Mouse (Mus musculus): ENCODE results near the gene Nrip3. TPM values are rescaled to one million over a fixed set of nuclear protein-coding genes. Genes with fewer than 3 reads are reported as not detected.
A peak's percentile ranks its signal among the peaks of the same experiment; 100 is the strongest.

Gene Nrip3
- polyA plus RNA-seq (2012), result 0.05 and 0.48 TPM in 2 replicates

- Histone ChIP-seq H3K9me3 (ENCODE audit: control insufficient read depth, low read length) (peaks cover 4% of the 10 kb centered on the region), H3K4me3 (replicated peaks) (peak within 1 kb of the TSS; percentile 67), H3K36me3 (ENCODE audit: control insufficient read depth) (no peaks in the 10 kb centered on the region), H3K27me3 (ENCODE audit: control insufficient read depth) (peaks cover 76% of the 10 kb centered on the region), H3K4me1 (ENCODE audit: control insufficient read depth) (peaks cover 20% of the 10 kb centered on the region)
- TF ChIP-seq TAL1 (IDR thresholded peaks at IDR 0.05; ENCODE audit: low read length) (no peak), GATA1 (IDR thresholded peaks at IDR 0.05; ENCODE audit: low read length) (no peak)
Measured at GRCm38 (mm10) chr7:109781470-109782203, at the start of gene Nrip3. TSS of gene Nrip3 (minus strand) at chr7:109782025.

- Histone ChIP-seq H3K36me3 (ENCODE audit: control insufficient read depth) (no peaks in the 10 kb centered on the region), H3K9me3 (ENCODE audit: control insufficient read depth, low read length) (no peaks in the 10 kb centered on the region), H3K4me3 (replicated peaks) (no peak overlapping the region), H3K4me1 (ENCODE audit: control insufficient read depth) (no peaks in the 10 kb centered on the region), H3K27me3 (ENCODE audit: control insufficient read depth) (peaks cover 3% of the 10 kb centered on the region)
- TF ChIP-seq GATA1 (IDR thresholded peaks at IDR 0.05; ENCODE audit: low read length), result no peak
- no peak for TF ChIP-seq TAL1 (IDR thresholded peaks at IDR 0.05; ENCODE audit: low read length)
Measured at GRCm38 (mm10) chr7:109831376-109831775, 49.6 kb upstream of the Nrip3 start.

GRCm38 (mm10) chr7:109826911-109827310, 45.1 kb upstream of the Nrip3 start:
- H3K4me3 ChIP-seq (replicated peaks), result no peak overlapping the region
- no peaks in the 10 kb centered on the region for H3K4me1 ChIP-seq (ENCODE audit: control insufficient read depth)
- TF ChIP-seq TAL1 (IDR thresholded peaks at IDR 0.05; ENCODE audit: low read length) (no peak), GATA1 (IDR thresholded peaks at IDR 0.05; ENCODE audit: low read length) (no peak)
- no peaks in the 10 kb centered on the region for H3K9me3 ChIP-seq (ENCODE audit: control insufficient read depth, low read length)
- H3K27me3 ChIP-seq (ENCODE audit: control insufficient read depth), result no peaks in the 10 kb centered on the region
- no peaks in the 10 kb centered on the region for H3K36me3 ChIP-seq (ENCODE audit: control insufficient read depth)

DNA sequence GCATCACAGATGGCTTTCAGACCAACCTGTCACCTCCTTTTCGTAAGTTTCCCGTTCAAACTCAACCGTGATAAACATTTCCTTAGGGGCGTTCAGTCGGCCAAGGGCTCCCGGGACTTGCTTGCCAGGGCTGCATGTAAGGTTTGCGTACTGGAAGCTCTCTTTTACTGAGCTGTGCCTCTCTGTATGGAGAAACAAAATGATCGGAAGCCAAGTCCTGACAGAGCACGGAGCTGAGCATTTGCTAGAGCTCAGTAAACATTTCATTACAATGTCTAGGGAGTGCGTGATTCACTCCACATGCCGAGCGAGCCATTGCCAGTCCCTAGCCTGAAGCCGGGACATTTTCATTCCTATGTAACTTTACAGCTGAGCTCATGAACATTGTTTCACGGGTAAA, 43.5 kb upstream of the Nrip3 start:
- Histone ChIP-seq H3K4me3 (replicated peaks) (no peak overlapping the region), H3K27me3 (ENCODE audit: control insufficient read depth) (no peaks in the 10 kb centered on the region), H3K9me3 (ENCODE audit: control insufficient read depth, low read length) (no peaks in the 10 kb centered on the region), H3K36me3 (ENCODE audit: control insufficient read depth) (no peaks in the 10 kb centered on the region), H3K4me1 (ENCODE audit: control insufficient read depth) (no peaks in the 10 kb centered on the region)
- TF ChIP-seq TAL1 (IDR thresholded peaks at IDR 0.05; ENCODE audit: low read length) (no peak), GATA1 (IDR thresholded peaks at IDR 0.05; ENCODE audit: low read length) (no peak)

DNA sequence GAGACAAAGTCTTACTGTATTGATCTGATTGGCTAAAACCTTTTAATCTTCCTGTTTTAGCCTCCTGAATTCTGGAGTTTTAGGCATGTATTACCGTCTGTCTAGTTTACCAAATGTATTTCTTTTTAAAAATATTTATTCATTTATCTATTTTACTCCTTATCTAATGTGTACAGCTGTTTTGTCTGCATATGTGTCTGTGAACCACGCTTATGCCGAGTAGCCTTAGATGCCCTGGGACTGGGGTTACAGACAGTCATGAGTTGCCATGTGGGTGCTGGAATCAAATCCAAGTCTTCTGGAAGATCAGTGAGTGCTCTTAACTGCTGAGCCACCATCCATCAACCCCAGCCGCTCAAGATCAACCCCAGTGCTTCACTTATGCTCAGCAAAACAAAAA, 36.8 kb upstream of the Nrip3 start:
- H3K4me3 ChIP-seq (replicated peaks), result no peak overlapping the region
- peaks cover 22% of the 10 kb centered on the region for H3K4me1 ChIP-seq (ENCODE audit: control insufficient read depth)
- H3K9me3 ChIP-seq (ENCODE audit: control insufficient read depth, low read length), result no peaks in the 10 kb centered on the region
- TF ChIP-seq TAL1 (IDR thresholded peaks at IDR 0.05; ENCODE audit: low read length) (no peak), GATA1 (IDR thresholded peaks at IDR 0.05; ENCODE audit: low read length) (no peak)
- no peaks in the 10 kb centered on the region for H3K36me3 ChIP-seq (ENCODE audit: control insufficient read depth)
- H3K27me3 ChIP-seq (ENCODE audit: control insufficient read depth), result no peaks in the 10 kb centered on the region

DNA sequence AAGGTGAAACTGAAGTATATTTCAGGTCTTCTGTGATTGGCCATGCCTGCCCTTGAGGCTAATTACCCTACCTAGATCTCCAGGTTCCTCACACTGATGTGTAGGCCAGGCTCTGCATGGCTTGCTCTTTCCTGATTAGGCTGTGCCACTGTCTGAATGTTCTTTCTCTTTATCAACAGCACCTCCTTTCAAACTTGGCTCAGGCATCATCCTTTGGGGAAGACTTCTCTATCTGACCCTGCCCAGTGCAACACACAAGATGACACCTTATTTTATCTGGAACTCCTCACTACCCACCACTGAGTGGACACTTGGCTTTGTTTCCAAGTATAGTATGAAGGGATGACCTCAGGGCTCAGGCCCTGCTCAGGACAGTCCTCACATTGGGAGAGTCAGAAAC, 36.1 kb upstream of the Nrip3 start:
- TF ChIP-seq TAL1 (IDR thresholded peaks at IDR 0.05; ENCODE audit: low read length) (no peak; the same call in 2 of the 3 replicates), GATA1 (IDR thresholded peaks at IDR 0.05; ENCODE audit: low read length) (no peak)
- H3K9me3 ChIP-seq (ENCODE audit: control insufficient read depth, low read length), result no peaks in the 10 kb centered on the region
- H3K27me3 ChIP-seq (ENCODE audit: control insufficient read depth), result no peaks in the 10 kb centered on the region
- H3K4me1 ChIP-seq (ENCODE audit: control insufficient read depth), result peaks cover 22% of the 10 kb centered on the region
- H3K4me3 ChIP-seq (replicated peaks), result no peak overlapping the region
- H3K36me3 ChIP-seq (ENCODE audit: control insufficient read depth), result no peaks in the 10 kb centered on the region

GRCm38 (mm10) chr7:109813330-109814140, 31.7 kb upstream of the Nrip3 start:
- no peaks in the 10 kb centered on the region for H3K27me3 ChIP-seq (ENCODE audit: control insufficient read depth)

DNA sequence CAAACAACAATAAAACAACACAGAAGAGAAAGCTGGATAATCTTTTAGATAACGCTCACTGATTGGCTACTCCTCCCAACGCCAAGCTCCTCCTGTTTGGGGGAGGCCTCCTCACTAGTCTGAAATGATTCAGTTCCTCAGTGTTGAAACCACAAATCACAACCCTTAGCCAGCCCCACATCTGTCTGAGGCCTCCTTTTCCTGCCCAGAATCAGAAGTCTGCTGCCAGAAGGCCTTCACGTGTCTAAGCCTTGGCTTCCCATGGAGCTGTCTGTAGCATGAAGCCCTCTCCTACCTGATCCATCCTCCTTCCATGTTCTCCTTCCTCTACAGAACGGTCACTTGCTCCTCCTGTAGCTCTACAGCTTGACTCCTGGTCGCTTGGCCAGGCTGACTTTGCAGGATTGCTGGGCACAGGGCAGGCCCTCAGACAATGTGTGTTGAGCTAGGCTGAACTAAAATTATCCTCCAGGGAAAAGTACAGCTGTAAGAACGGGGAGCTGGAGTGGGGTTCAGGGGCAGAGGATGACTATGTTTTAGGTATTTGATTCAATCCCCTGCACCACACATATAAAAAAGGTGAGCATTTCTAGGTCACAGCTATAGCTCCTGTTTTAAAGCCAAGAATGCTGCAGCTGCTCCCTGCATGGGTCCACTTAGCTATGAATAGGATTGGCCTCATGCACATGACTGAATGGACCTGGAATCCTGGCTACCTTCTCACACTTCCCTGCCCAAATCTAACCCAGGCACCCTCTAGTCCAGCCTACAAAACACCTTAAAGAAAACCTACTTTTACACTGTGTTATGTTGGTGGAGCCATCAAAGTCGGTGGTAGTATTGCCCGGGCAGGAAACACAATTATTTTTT, 26.0 kb upstream of the Nrip3 start:
- Histone ChIP-seq H3K36me3 (ENCODE audit: control insufficient read depth) (no peaks in the 10 kb centered on the region), H3K9me3 (ENCODE audit: control insufficient read depth, low read length) (no peaks in the 10 kb centered on the region), H3K4me3 (replicated peaks) (no peak overlapping the region), H3K4me1 (ENCODE audit: control insufficient read depth) (no peaks in the 10 kb centered on the region), H3K27me3 (ENCODE audit: control insufficient read depth) (0 out of 2 replicates have a peak, but pooled peaks cover 2% of the 10 kb centered on the region)
- TF ChIP-seq GATA1 (IDR thresholded peaks at IDR 0.05; ENCODE audit: low read length) (no peak), TAL1 (IDR thresholded peaks at IDR 0.05; ENCODE audit: low read length) (no peak)

More at GRCm38 (mm10) chr7:109813330-109814140, 31.7 kb upstream of the Nrip3 start:
- H3K9me3 ChIP-seq (ENCODE audit: control insufficient read depth, low read length), result no peaks in the 10 kb centered on the region
- no peak for TF ChIP-seq TAL1 (IDR thresholded peaks at IDR 0.05; ENCODE audit: low read length)
- TF ChIP-seq GATA1 (IDR thresholded peaks at IDR 0.05; ENCODE audit: low read length), result no peak
- H3K4me1 ChIP-seq (ENCODE audit: control insufficient read depth), result peaks cover 17% of the 10 kb centered on the region
- H3K36me3 ChIP-seq (ENCODE audit: control insufficient read depth), result no peaks in the 10 kb centered on the region
- H3K4me3 ChIP-seq (replicated peaks), result no peak overlapping the region

All from erythroblast, embryonic 14.5 days (primary cell).